Mouse (Mus musculus): ENCODE measurements around the gene Islr. TPM values are rescaled to one million over a fixed set of nuclear protein-coding genes. Genes with fewer than 3 reads are reported as not detected.

Islr gene
- polyA plus RNA-seq, 1 experiment from 2014 or later, result 60.4 TPM

GRCm38 (mm10) chr9:58241780-58242485 lies 37.8 kb upstream of the Islr start:
- 0 out of 2 replicates have a peak, but pooled peaks cover 7% of the 10 kb centered on the region for H3K36me3 ChIP-seq (ENCODE audit: insufficient read depth, low read length)
- H3K9me3 ChIP-seq (replicated peaks; ENCODE audit: low read length), result no peaks in the 10 kb centered on the region
- peak; percentile 32 for DNase-seq (ENCODE audit: low spot score)
- peaks cover 21% of the 10 kb centered on the region; the same call in 1 of the 2 replicates for H3K4me1 ChIP-seq (replicated peaks; ENCODE audit: insufficient read depth, low read length)
- no peak overlapping the region for H3K4me2 ChIP-seq (ENCODE audit: low read length)
- ATAC-seq (replicated peaks; ENCODE audit: low FRiP score, low read depth), result no peak
- 49% methylated on average over 9 of the region's 9 CpGs for WGBS
- no peak overlapping the region for H3K4me3 ChIP-seq (replicated peaks; ENCODE audit: low read depth, low read length)
- 0 out of 2 replicates have a peak overlapping the region, but pooled peaks have one; percentile 19 for H3K27ac ChIP-seq
- TF ChIP-seq CTCF (IDR thresholded peaks at IDR 0.05; ENCODE audit: low read depth), result no peak
- no peaks in the 10 kb centered on the region for H3K27me3 ChIP-seq (ENCODE audit: insufficient read depth, low read length)
- H3K9ac ChIP-seq (ENCODE audit: low read depth, low read length), result no peak overlapping the region

- H3K9ac ChIP-seq (ENCODE audit: low read depth, low read length), result no peak overlapping the region
- 97% methylated on average over 28 of the region's 28 CpGs for WGBS
- H3K27ac ChIP-seq, result no peak overlapping the region
- H3K9me3 ChIP-seq (replicated peaks; ENCODE audit: low read length), result no peaks in the 10 kb centered on the region
- H3K4me2 ChIP-seq (ENCODE audit: low read length), result no peak overlapping the region
- H3K4me3 ChIP-seq (replicated peaks; ENCODE audit: low read depth, low read length), result no peak overlapping the region
- peaks cover 36% of the 10 kb centered on the region for H3K36me3 ChIP-seq (ENCODE audit: insufficient read depth, low read length)
- no peaks in the 10 kb centered on the region for H3K27me3 ChIP-seq (ENCODE audit: insufficient read depth, low read length)
- DNase-seq (ENCODE audit: low spot score) (no peak), ATAC-seq (replicated peaks; ENCODE audit: low FRiP score, low read depth) (no peak)
- no peak for TF ChIP-seq CTCF (IDR thresholded peaks at IDR 0.05; ENCODE audit: low read depth)
- no peaks in the 10 kb centered on the region for H3K4me1 ChIP-seq (replicated peaks; ENCODE audit: insufficient read depth, low read length)
Observed at GRCm38 (mm10) chr9:58234502-58235015, 30.5 kb upstream of the Islr start.

GRCm38 (mm10) chr9:58232374-58232773 lies 28.3 kb upstream of the Islr start:
- peak overlapping the region; percentile 25 for H3K27ac ChIP-seq
- H3K9me3 ChIP-seq (replicated peaks; ENCODE audit: low read length), result no peaks in the 10 kb centered on the region
- no peak overlapping the region for H3K9ac ChIP-seq (ENCODE audit: low read depth, low read length)
- 46% methylated on average over 5 of the region's 5 CpGs for WGBS
- no peak for DNase-seq (ENCODE audit: low spot score)
- TF ChIP-seq CTCF (IDR thresholded peaks at IDR 0.05; ENCODE audit: low read depth), result no peak
- H3K27me3 ChIP-seq (ENCODE audit: insufficient read depth, low read length), result no peaks in the 10 kb centered on the region
- no peak overlapping the region for H3K4me2 ChIP-seq (ENCODE audit: low read length)
- H3K4me1 ChIP-seq (replicated peaks; ENCODE audit: insufficient read depth, low read length), result no peaks in the 10 kb centered on the region
- peaks cover 55% of the 10 kb centered on the region for H3K36me3 ChIP-seq (ENCODE audit: insufficient read depth, low read length)
- no peak overlapping the region for H3K4me3 ChIP-seq (replicated peaks; ENCODE audit: low read depth, low read length)
- no peak for ATAC-seq (replicated peaks; ENCODE audit: low FRiP score, low read depth)

- peaks cover 60% of the 10 kb centered on the region for H3K36me3 ChIP-seq (ENCODE audit: insufficient read depth, low read length)
- DNase-seq (ENCODE audit: low spot score), result no peak
Observed at GRCm38 (mm10) chr9:58231746-58232145, 27.6 kb upstream of the Islr start.

GRCm38 (mm10) chr9:58228777-58229466 lies 24.8 kb upstream of the Islr start:
- Histone ChIP-seq H3K4me1 (replicated peaks; ENCODE audit: insufficient read depth, low read length) (no peaks in the 10 kb centered on the region), H3K9ac (ENCODE audit: low read depth, low read length) (no peak overlapping the region), H3K27ac (no peak overlapping the region), H3K9me3 (replicated peaks; ENCODE audit: low read length) (no peaks in the 10 kb centered on the region), H3K4me2 (ENCODE audit: low read length) (no peak overlapping the region), H3K27me3 (ENCODE audit: insufficient read depth, low read length) (no peaks in the 10 kb centered on the region), H3K36me3 (ENCODE audit: insufficient read depth, low read length) (peaks cover 64% of the 10 kb centered on the region), H3K4me3 (replicated peaks; ENCODE audit: low read depth, low read length) (no peak overlapping the region)
- no peak for TF ChIP-seq CTCF (IDR thresholded peaks at IDR 0.05; ENCODE audit: low read depth)
- ATAC-seq (replicated peaks; ENCODE audit: low FRiP score, low read depth) (no peak), DNase-seq (ENCODE audit: low spot score) (no peak)
- 93% methylated on average over 9 of the region's 9 CpGs for WGBS

More at GRCm38 (mm10) chr9:58231746-58232145, 27.6 kb upstream of the Islr start:
- no peak for ATAC-seq (replicated peaks; ENCODE audit: low FRiP score, low read depth)
- no peaks in the 10 kb centered on the region for H3K4me1 ChIP-seq (replicated peaks; ENCODE audit: insufficient read depth, low read length)
- 35% methylated on average over 6 of the region's 6 CpGs for WGBS
- H3K9ac ChIP-seq (ENCODE audit: low read depth, low read length), result 0 out of 2 replicates have a peak overlapping the region, but pooled peaks have one; percentile 4
- no peaks in the 10 kb centered on the region for H3K9me3 ChIP-seq (replicated peaks; ENCODE audit: low read length)
- TF ChIP-seq CTCF (IDR thresholded peaks at IDR 0.05; ENCODE audit: low read depth), result no peak
- H3K4me3 ChIP-seq (replicated peaks; ENCODE audit: low read depth, low read length), result no peak overlapping the region
- no peaks in the 10 kb centered on the region for H3K27me3 ChIP-seq (ENCODE audit: insufficient read depth, low read length)
- no peak overlapping the region for H3K4me2 ChIP-seq (ENCODE audit: low read length)
- H3K27ac ChIP-seq, result peak overlapping the region; percentile 25; the same call in 1 of the 2 replicates

Measured in kidney, postnatal 0 days (tissue).